Mouse (Mus musculus) kidney, postnatal 0 days (tissue): ENCODE measurements around the gene Gm13889. TPM values are rescaled to one million over a fixed set of nuclear protein-coding genes. Genes with fewer than 3 reads are reported as not detected.

Experiments
- ATAC-seq: fragments of 200-750 bp; cut with Nextera tagmentation; replicated peaks from 2 replicates; pipeline ENCODE4 v1.8.0; 2017; ENCODE audit warnings: low read depth, moderate number of reproducible peaks, moderate TSS enrichment, moderate library complexity; ENCODE audit not compliant: low FRiP score
- DNase-seq: peaks from one replicate; pipeline ENCODE4 v3.0.0-alpha.2; 2016; ENCODE audit warnings: low spot score
- H3K27ac ChIP-seq: fragments of 300-500 bp; sonication (generic); 2 replicates; pipeline ENCODE4 v1.5.1; 2014; ENCODE audit warnings: mild to moderate bottlenecking
- H3K27me3 ChIP-seq: fragments of 300-500 bp; sonication (generic); 2 replicates; pipeline ENCODE4 v1.6.1; 2014; ENCODE audit warnings: low read length, mixed read lengths; ENCODE audit not compliant: insufficient read depth
- H3K36me3 ChIP-seq: fragments of 300-500 bp; sonication (generic); 2 replicates; pipeline ENCODE4 v1.6.1; 2014; ENCODE audit warnings: low read length, mixed read lengths; ENCODE audit not compliant: insufficient read depth
- H3K4me1 ChIP-seq: fragments of 300-500 bp; sonication (generic); replicated peaks from 2 replicates; pipeline ENCODE4 v1.6.1; 2014; ENCODE audit warnings: antibody characterized with exemption, low read length, mixed read lengths; ENCODE audit not compliant: insufficient read depth
- H3K4me2 ChIP-seq: fragments of 300-500 bp; sonication (generic); 2 replicates; pipeline ENCODE4 v1.6.1; 2014; ENCODE audit warnings: mild to moderate bottlenecking, low read length, moderate library complexity, mixed read lengths
- H3K4me3 ChIP-seq: fragments of 300-500 bp; sonication (generic); replicated peaks from 2 replicates; pipeline ENCODE4 v1.5.1; 2014; ENCODE audit warnings: low read depth, low read length
- H3K9ac ChIP-seq: fragments of 300-500 bp; sonication (generic); 2 replicates; pipeline ENCODE4 v1.6.1; 2014; ENCODE audit warnings: low read depth, low read length
- H3K9me3 ChIP-seq: fragments of 300-500 bp; sonication (generic); replicated peaks from 2 replicates; pipeline ENCODE4 v1.6.1; 2016; ENCODE audit warnings: low read length, inconsistent platforms, mixed read lengths
- CTCF ChIP-seq: IDR thresholded peaks from 2 replicates; pipeline ENCODE4 v1.5.1; 2016; ENCODE audit warnings: antibody characterized with exemption, low read depth, mild to moderate bottlenecking, moderate library complexity
- WGBS: fragments of 180-500 bp; shearing (Covaris S2); extraction: QIAGEN DNeasy Blood & Tissue Kit; methylation state at CpG from one replicate; pipeline ENCODE4 v1.1.7; 2014; 5-methylcytosine and 5-hydroxymethylcytosine counted together
- polyA plus RNA-seq: library from polyadenylated mRNA; unstranded; fragments of >200 nt; fragmentation: Nextera tagmentation; extraction: Ambion mirVana; gene quantifications from 2 replicates; pipeline ENCODE4 v1.2.1, GENCODE M21; 2015

The Gm13889 gene
- polyA plus RNA-seq, 1 experiment from 2014 or later, result 24.8 TPM

GRCm38 (mm10) chr2:93909716-93910115 lies 47.3 kb downstream of the Gm13889 start:
- ATAC-seq (no peak), DNase-seq (no peak)
- no peaks in the 10 kb centered on the region for H3K9me3 ChIP-seq
- H3K4me3 ChIP-seq, result no peak overlapping the region
- no peak for TF ChIP-seq CTCF
- no peak overlapping the region for H3K4me2 ChIP-seq
- H3K27ac ChIP-seq, result no peak overlapping the region
- H3K4me1 ChIP-seq, result no peaks in the 10 kb centered on the region
- H3K27me3 ChIP-seq, result no peaks in the 10 kb centered on the region
- no peak overlapping the region for H3K9ac ChIP-seq
- WGBS, result 55% methylated on average over 5 of the region's 5 CpGs
- no peaks in the 10 kb centered on the region for H3K36me3 ChIP-seq

- no peak for DNase-seq
- WGBS, result 45% methylated on average over 9 of the region's 9 CpGs
Measured at GRCm38 (mm10) chr2:93907519-93908294, 49.3 kb downstream of the Gm13889 start.

GRCm38 (mm10) chr2:93906316-93906715 lies 50.7 kb downstream of the Gm13889 start:
- no peaks in the 10 kb centered on the region for H3K9me3 ChIP-seq
- H3K36me3 ChIP-seq, result no peaks in the 10 kb centered on the region
- 32% methylated on average over 4 of the region's 4 CpGs for WGBS

More at GRCm38 (mm10) chr2:93907519-93908294, 49.3 kb downstream of the Gm13889 start:
- Histone ChIP-seq H3K27ac (no peak overlapping the region), H3K4me2 (no peak overlapping the region), H3K27me3 (no peaks in the 10 kb centered on the region), H3K4me3 (no peak overlapping the region), H3K9me3 (no peaks in the 10 kb centered on the region), H3K4me1 (no peaks in the 10 kb centered on the region), H3K9ac (no peak overlapping the region), H3K36me3 (no peaks in the 10 kb centered on the region)
- ATAC-seq, result no peak
- TF ChIP-seq CTCF, result no peak

More at GRCm38 (mm10) chr2:93906316-93906715, 50.7 kb downstream of the Gm13889 start:
- no peak for ATAC-seq
- DNase-seq, result no peak
- no peak overlapping the region for H3K27ac ChIP-seq
- no peak for TF ChIP-seq CTCF
- H3K4me2 ChIP-seq, result no peak overlapping the region
- H3K9ac ChIP-seq, result no peak overlapping the region
- H3K4me3 ChIP-seq, result no peak overlapping the region
- no peaks in the 10 kb centered on the region for H3K4me1 ChIP-seq
- no peaks in the 10 kb centered on the region for H3K27me3 ChIP-seq

Other genes with a start within 250 kb of the Gm13889 start
- 109 and 111 TPM in 2 replicates for gene Ext2, start 134.6 kb downstream of the Gm13889 start, polyA plus RNA-seq
- 7.6 and 9.9 TPM in 2 replicates for gene Accs, start 107.3 kb downstream of the Gm13889 start, polyA plus RNA-seq
- 0.20 TPM in 1 of 2 replicates, not detected in the other for gene Accsl, start 88.0 kb downstream of the Gm13889 start, polyA plus RNA-seq
- not detected in 2 replicates for gene Gm27027, start 39.2 kb upstream of the Gm13889 start, polyA plus RNA-seq
- 74.9 and 75.0 TPM in 2 replicates for gene Alkbh3, start 53.6 kb upstream of the Gm13889 start, polyA plus RNA-seq
- 102 and 107 TPM in 2 replicates for gene Hsd17b12, start 200.8 kb upstream of the Gm13889 start, polyA plus RNA-seq